Mouse (Mus musculus) heart, adult 2 months (tissue): ENCODE data around the gene Psme2b. TPM values are rescaled to one million over a fixed set of nuclear protein-coding genes. Genes with fewer than 3 reads are reported as not detected.
"Not testable (repeated sequence)": the region's sequence is repeated elsewhere in the genome, so short reads cannot be mapped to it uniquely, and the experiment has no call there.

Experiments
- DNase-seq, 2 experiments: peaks; one replicate each; pipeline ENCODE4 v3.0.0; 2021
- H3K27ac ChIP-seq: fragments of 200-600 bp; 2 replicates; pipeline ENCODE4 v1.8.1; 2022
- H3K27me3 ChIP-seq: fragments of 200-500 bp; 2 replicates; pipeline ENCODE4 v1.6.1; 2012; ENCODE audit warnings: mild to moderate bottlenecking, low read length, inconsistent platforms, mixed read lengths; ENCODE audit not compliant: control insufficient read depth, insufficient read depth
- H3K36me3 ChIP-seq: fragments of 200-500 bp; 2 replicates; pipeline ENCODE4 v1.6.1; 2012; ENCODE audit warnings: low read length, inconsistent platforms; ENCODE audit not compliant: control insufficient read depth, insufficient read depth
- H3K4me1 ChIP-seq: fragments of 200-500 bp; 2 replicates; pipeline ENCODE4 v1.6.1; 2011; ENCODE audit warnings: low read length; ENCODE audit not compliant: control insufficient read depth, insufficient read depth
- H3K4me3 ChIP-seq: fragments of 200-600 bp; 2 replicates; pipeline ENCODE4 v1.8.1; 2022
- H3K79me2 ChIP-seq: fragments of 200-500 bp; replicated peaks from 2 replicates; pipeline ENCODE4 v1.6.1; 2012; ENCODE audit warnings: mild to moderate bottlenecking, inconsistent platforms, low read length, moderate library complexity, mixed read lengths; ENCODE audit not compliant: control insufficient read depth, insufficient read depth
- H3K9ac ChIP-seq: fragments of 200-500 bp; 2 replicates; pipeline ENCODE4 v1.6.1; 2012; ENCODE audit warnings: low read depth, mild to moderate bottlenecking, control low read depth, inconsistent platforms, low read length, mixed read lengths
- WGBS: fragments of 180-500 bp; shearing (Covaris S2); methylation state at CpG from one replicate; pipeline ENCODE4 v1.1.7; 2018; 5-methylcytosine and 5-hydroxymethylcytosine counted together
- intact Hi-C: fragments of 180-260 bp; cut with DNase I; formaldehyde crosslinking; loops from one replicate; pipeline ENCODE4 v1.15.1; 2025
- polyA plus RNA-seq: library from polyadenylated mRNA; depleted of rRNA; stranded (reverse); fragments of >200 nt; gene quantifications from 2 replicates; pipeline ENCODE4 v1.2.3, GENCODE M21; 2012
- total RNA-seq, 2 experiments: library from RNA; stranded (reverse); gene quantifications; 2 replicates each; pipeline ENCODE4 v1.2.3; 2021

The Psme2b gene
- total and polyA plus RNA-seq, 3 experiments: 2.8 to 5.0 (median 3.1) TPM

DNA sequence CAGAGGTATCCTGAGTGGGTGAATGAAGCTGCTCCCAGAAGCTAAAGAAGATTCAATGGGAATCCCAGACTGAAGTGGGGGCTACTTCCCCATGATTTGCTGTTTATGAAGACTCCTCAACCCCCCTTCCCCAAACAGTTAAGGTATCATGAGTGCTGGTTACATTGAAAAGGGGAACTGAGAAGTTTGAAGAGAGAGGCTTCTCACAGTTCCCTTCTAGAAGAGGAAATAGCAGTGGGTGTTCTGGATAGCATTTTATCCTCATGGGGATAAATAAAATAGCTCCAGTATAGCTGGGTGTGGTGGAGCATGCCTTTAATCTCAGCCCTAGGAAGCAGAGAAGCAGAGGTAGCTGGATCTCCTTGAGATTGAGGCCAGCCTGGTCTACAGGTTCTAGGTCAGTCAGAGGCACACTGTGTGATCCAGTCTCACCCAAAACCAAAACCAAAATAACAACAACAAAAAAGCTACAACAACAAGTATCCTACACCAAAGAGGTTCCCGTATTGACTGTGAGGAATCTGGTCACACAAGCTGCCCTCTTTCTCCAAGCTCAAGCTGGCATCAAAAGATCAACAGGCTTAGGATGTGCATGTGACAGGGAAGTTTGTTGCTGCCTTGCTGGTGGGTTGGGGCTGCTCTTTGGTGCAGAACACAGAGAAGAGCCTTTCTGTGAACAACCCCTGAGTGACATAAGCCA lies 32.4 kb upstream of the Psme2b start, which contains the start of gene Olfr56:
Gene Olfr56 (plus strand): TSS at position 650 of the 700 bp plus-strand sequence.
- H3K27ac ChIP-seq, H3K4me1 ChIP-seq, H3K9ac ChIP-seq, H3K36me3 ChIP-seq, H3K4me3 ChIP-seq, intact Hi-C loops, H3K79me2 ChIP-seq, H3K27me3 ChIP-seq, DNase-seq: not testable (repeated sequence)
- no CpG with 5 or more reads among the region's 1 CpGs for WGBS

DNA sequence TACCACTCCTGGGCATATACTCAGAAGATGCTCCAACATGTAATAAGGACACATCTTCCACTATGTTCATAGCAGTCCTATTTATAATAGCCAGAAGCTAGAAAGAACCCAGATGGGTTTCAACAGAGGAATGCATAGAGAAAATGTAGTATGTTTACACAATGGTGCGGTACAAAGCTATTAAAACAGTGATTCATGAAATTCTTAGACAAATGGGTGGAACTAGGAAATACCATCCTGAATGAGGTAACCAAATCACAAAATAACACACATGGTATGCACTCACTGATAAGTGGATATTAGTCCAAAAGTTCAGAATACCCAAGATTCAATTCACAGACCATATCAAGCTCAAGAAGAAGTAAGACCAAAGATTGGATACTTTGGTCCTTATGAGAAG lies 28.7 kb upstream of the Psme2b start:
- H3K4me1 ChIP-seq, H3K4me3 ChIP-seq, H3K79me2 ChIP-seq, H3K36me3 ChIP-seq, DNase-seq, H3K27me3 ChIP-seq, intact Hi-C loops, H3K27ac ChIP-seq, H3K9ac ChIP-seq: not testable (repeated sequence)
- WGBS: no CpG with 5 or more reads among the region's 1 CpGs

DNA sequence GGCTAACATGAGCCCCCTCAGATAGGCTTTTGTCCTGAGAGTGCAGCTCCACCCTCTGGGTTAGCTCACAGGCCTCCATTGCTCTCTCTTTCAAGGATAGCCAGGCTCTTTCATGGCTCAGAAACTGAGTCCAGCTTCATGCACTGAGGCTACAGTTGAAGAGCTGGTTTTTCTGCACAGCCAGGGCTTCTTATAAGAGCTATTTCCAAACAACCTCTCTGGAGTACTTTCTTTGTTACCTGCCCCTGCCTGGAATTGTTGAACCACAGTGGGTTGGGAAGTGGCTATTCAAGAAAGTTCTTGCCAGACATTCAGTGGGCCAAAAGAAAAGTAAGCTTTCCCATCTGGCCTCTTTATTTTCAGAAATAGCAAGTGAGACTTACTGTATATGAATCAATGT lies 6.7 kb downstream of the Psme2b start:
- H3K36me3 ChIP-seq, H3K9ac ChIP-seq, H3K4me1 ChIP-seq, DNase-seq, H3K27me3 ChIP-seq, intact Hi-C loops, H3K79me2 ChIP-seq, H3K4me3 ChIP-seq, H3K27ac ChIP-seq: not testable (repeated sequence)

DNA sequence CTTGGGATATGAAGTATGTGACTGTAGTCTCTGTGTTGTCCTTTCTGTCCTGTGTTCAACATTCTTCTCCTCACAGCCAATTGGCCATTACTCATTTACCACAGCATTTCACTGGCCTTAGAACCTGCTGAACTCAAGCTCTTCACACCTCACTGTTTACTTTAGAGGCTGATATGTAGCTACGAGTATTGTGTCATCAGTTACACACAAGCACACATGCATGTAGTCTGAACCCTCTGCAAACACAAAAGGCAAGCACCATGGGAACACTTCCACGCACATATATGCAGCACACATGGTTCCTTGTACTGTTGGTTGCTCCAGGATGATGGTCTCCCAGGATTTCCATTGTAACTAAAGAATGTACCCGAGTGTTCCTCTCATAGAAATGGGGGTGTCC lies 10.7 kb downstream of the Psme2b start:
- WGBS: 60% methylated on average over 1 of the region's 3 CpGs
- intact Hi-C loops, H3K4me3 ChIP-seq, H3K27me3 ChIP-seq, H3K79me2 ChIP-seq, H3K4me1 ChIP-seq, H3K36me3 ChIP-seq, H3K27ac ChIP-seq, H3K9ac ChIP-seq, DNase-seq: not testable (repeated sequence)

DNA sequence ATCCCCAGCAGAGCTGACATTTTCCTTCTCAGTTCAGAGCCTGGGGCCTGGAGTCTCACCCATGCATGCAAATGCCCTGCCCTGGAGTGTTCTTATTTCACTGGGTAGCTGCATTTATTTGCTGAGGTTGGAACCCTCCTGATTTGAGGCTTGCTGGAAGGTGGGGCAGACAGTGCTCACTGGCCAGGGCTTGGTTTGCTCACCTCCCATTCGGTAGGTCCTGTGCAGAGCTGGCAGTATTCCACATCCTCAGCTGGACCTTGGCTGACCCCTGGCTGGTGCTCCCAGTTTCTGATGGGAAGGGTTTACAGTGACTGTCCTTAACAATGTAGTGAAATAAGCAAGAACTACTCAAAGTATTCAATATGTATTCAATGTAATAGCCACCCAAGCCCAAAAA lies 12.1 kb downstream of the Psme2b start:
- 0% methylated on average over 1 of the region's 1 CpGs for WGBS
- H3K36me3 ChIP-seq, intact Hi-C loops, H3K9ac ChIP-seq, H3K27ac ChIP-seq, DNase-seq, H3K4me1 ChIP-seq, H3K4me3 ChIP-seq, H3K27me3 ChIP-seq, H3K79me2 ChIP-seq: not testable (repeated sequence)

DNA sequence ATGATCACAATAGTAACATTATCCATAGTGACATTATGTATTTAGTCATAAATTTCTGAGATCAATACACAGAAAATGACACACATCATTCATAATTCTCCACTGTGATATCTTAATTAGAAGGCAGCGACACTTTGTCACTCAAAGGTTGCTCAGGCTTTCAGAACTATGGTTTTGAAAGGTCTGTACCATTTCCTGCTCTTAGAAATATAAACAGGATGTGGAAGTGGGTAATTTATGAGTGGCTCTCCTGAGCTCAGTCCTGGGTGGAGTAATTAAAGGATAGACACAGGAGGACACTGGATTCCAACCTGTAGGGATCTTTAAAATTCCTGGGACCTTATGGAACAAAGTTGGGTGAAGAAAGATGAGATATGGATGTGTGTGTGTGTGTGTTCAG lies 12.6 kb downstream of the Psme2b start:
- H3K36me3 ChIP-seq, H3K4me3 ChIP-seq, H3K27ac ChIP-seq, H3K79me2 ChIP-seq, H3K27me3 ChIP-seq, H3K9ac ChIP-seq, H3K4me1 ChIP-seq, intact Hi-C loops, DNase-seq: not testable (repeated sequence)
- WGBS: 44% methylated on average over 1 of the region's 1 CpGs

DNA sequence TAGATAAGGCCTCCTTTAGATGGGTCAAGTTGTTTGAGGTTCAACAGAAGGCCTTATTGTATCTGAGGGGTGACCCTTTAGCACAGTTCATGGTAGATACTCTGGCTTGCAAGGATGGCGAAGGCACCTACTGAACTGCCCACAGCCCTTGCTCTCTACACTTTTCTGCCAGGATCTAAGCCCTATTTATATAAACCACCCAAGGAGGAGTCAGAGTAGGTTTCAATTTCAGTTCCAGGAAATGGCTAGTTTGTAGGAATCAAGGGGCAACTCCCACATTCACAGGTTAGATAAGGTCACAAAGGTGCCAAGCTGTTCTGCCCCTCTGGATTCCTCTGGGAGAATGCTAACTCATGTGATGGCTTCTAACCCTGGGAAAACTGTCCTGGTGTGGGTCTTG lies 17.9 kb downstream of the Psme2b start:
- H3K4me1 ChIP-seq, DNase-seq, H3K9ac ChIP-seq, H3K27ac ChIP-seq, H3K36me3 ChIP-seq, H3K79me2 ChIP-seq, intact Hi-C loops, H3K27me3 ChIP-seq, H3K4me3 ChIP-seq: not testable (repeated sequence)
- 90% methylated on average over 1 of the region's 1 CpGs for WGBS

DNA sequence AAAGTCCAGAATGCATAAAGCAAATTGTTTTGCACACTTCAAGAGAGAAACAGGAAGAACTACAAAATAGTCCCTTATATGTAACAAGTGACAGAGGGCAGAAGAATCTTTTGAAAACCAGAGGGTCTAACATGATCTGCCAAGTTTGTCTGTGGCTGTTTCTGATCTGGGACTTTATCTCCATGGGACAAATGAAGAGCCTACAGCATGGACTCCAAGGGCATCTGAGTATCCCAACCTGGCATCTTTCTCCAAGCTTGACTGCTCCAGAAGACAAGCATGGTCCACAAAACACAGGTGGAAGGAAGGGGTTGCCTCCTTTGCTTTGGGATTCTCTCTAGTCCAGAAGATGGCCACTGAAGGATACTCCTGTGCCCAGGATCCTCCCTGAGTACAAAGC lies 19.6 kb downstream of the Psme2b start:
- H3K79me2 ChIP-seq, intact Hi-C loops, H3K36me3 ChIP-seq, H3K9ac ChIP-seq, H3K4me3 ChIP-seq, H3K27ac ChIP-seq, H3K4me1 ChIP-seq, H3K27me3 ChIP-seq, DNase-seq: not testable (repeated sequence)

DNA sequence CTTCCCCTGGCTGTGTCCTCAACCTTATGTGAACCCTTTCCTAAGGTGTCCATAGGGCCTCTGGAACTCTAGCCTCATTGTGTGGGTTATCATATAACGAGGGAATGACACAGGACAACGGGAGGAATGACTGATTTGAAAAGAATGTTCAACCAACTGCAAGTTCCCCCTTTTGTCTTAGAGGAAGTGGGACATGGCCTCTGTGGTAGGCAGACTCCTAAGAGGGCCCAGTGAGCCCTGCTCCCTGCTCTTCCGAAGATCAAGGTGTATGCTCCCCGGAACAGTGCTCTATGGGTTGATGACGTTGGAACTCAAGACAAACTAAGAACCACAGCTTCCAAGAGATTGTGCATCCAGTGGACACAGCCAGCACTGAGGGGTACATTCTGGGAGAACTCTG lies 22.2 kb downstream of the Psme2b start:
- H3K79me2 ChIP-seq, H3K27me3 ChIP-seq, H3K4me3 ChIP-seq, H3K36me3 ChIP-seq, H3K4me1 ChIP-seq, DNase-seq, intact Hi-C loops, H3K9ac ChIP-seq, H3K27ac ChIP-seq: not testable (repeated sequence)
- WGBS: 84% methylated on average over 4 of the region's 5 CpGs
